Mouse (Mus musculus) embryonic stem cell, embryonic (primary cell): ENCODE results near the gene Snd1.

Experiments
- CTCF ChIA-PET, 4 experiments: fragments of 300-600 bp in 2 of 4; fragments of 350-600 bp in 2 of 4; sonication (Branson Sonifier 250); formaldehyde crosslinking; loops; one replicate each; lab custom pipeline; 2022; ENCODE audit warnings: inconsistent platforms in 2 of 4; lab: Charles Lee
- POLR2A ChIA-PET, 4 experiments: fragments of 300-600 bp in 2 of 4; fragments of 350-600 bp in 2 of 4; sonication (Branson Sonifier 250); formaldehyde crosslinking; loops; one replicate each; lab custom pipeline; 2022; ENCODE audit warnings: antibody characterized with exemption in 4 of 4, inconsistent platforms in 1 of 4; lab: Charles Lee

Snd1 gene

GRCm38 (mm10) chr6:28474839-28475238 lies at the start of gene Snd1:
Gene Snd1, plus strand, starts transcription at chr6:28475139.
- ChIA-PET POLR2A (interaction anchor here in 1 of 4 experiments (0.7 kb wide), 1 partner anchor 505 kb away, joined by 6 read pairs; no protein-coding TSS in a partner anchor), CTCF (interaction anchor here in 1 of 4 experiments (1.6 kb wide), 1 partner anchor 14 kb away, joined by 4 read pairs; no protein-coding TSS in a partner anchor)

- ChIA-PET POLR2A (interaction anchor here in 3 of 4 experiments (0.5 to 1.7 kb wide), 5 partner anchors 9 to 57 kb away, joined by 3 to 6 read pairs (median 5); no protein-coding TSS in a partner anchor), CTCF (no interaction called here)
Measured at GRCm38 (mm10) chr6:28427096-28427839, 47.7 kb upstream of the Snd1 start, which contains the start of gene Fscn3. Gene Fscn3, plus strand, starts transcription at chr6:28427789.

GRCm38 (mm10) chr6:28428290-28428689 lies 46.6 kb upstream of the Snd1 start, which contains the start of gene Gcc1:
Gene Gcc1, minus strand, starts transcription at chr6:28428390.
- CTCF ChIA-PET, result no interaction called here

GRCm38 (mm10) chr6:28429870-28430269 lies 45.1 kb upstream of the Snd1 start:
- ChIA-PET POLR2A (interaction anchor here in 1 of 4 experiments (1.6 kb wide), 1 partner anchor 50 kb away, joined by 5 read pairs; no protein-coding TSS in a partner anchor), CTCF (no interaction called here)

More at GRCm38 (mm10) chr6:28428290-28428689, 46.6 kb upstream of the Snd1 start, which contains the start of gene Gcc1:
- POLR2A ChIA-PET, result interaction anchor here in 3 of 4 experiments (0.6 to 1.7 kb wide), 4 partner anchors 52 to 504 kb away, joined by 3 to 5 read pairs (median 4); no protein-coding TSS in a partner anchor

- POLR2A ChIA-PET, result interaction anchor here in 3 of 4 experiments (1.0 to 1.4 kb wide), 6 partner anchors 9 to 49 kb away, joined by 3 to 9 read pairs (median 4); no protein-coding TSS in a partner anchor
Measured at GRCm38 (mm10) chr6:28430795-28431537, 44.0 kb upstream of the Snd1 start.

GRCm38 (mm10) chr6:28431538-28431855 lies 43.4 kb upstream of the Snd1 start:
- CTCF ChIA-PET, result interaction anchor here in 2 of 4 experiments (0.6 to 1.2 kb wide), 2 partner anchors 29 to 647 kb away, joined by 5 read pairs; no protein-coding TSS in a partner anchor

More at GRCm38 (mm10) chr6:28430795-28431537, 44.0 kb upstream of the Snd1 start:
- CTCF ChIA-PET, result interaction anchor here in 1 of 4 experiments (1.2 kb wide), 1 partner anchor 29 kb away, joined by 5 read pairs; no protein-coding TSS in a partner anchor

GRCm38 (mm10) chr6:28447937-28448336 lies 27.0 kb upstream of the Snd1 start:
- POLR2A ChIA-PET, result interaction anchor here in 1 of 4 experiments (1.0 kb wide), 1 partner anchor 32 kb away, joined by 3 read pairs; no protein-coding TSS in a partner anchor
- CTCF ChIA-PET, result no interaction called here

More at GRCm38 (mm10) chr6:28431538-28431855, 43.4 kb upstream of the Snd1 start:
- POLR2A ChIA-PET, result interaction anchor here in 3 of 4 experiments (1.0 to 1.4 kb wide), 6 partner anchors 10 to 49 kb away, joined by 3 to 9 read pairs (median 4); no protein-coding TSS in a partner anchor

GRCm38 (mm10) chr6:28449253-28449652 lies 25.7 kb upstream of the Snd1 start, which contains the start of gene Pax4:
Gene Pax4, minus strand, starts transcription at chr6:28449353.
- CTCF ChIA-PET, result no interaction called here
- POLR2A ChIA-PET, result interaction anchor here in 1 of 4 experiments (0.9 kb wide), 1 partner anchor 12 kb away, joined by 4 read pairs; no protein-coding TSS in a partner anchor

- CTCF ChIA-PET, result interaction anchor here in 2 of 4 experiments (1.2 to 2.4 kb wide), 2 partner anchors 10 kb away, joined by 3 to 17 read pairs; no protein-coding TSS in a partner anchor
- POLR2A ChIA-PET, result interaction anchor here in 2 of 4 experiments (0.7 to 2.9 kb wide), 6 partner anchors 13 to 37 kb away, joined by 3 to 10 read pairs (median 4); no protein-coding TSS in a partner anchor
Measured at GRCm38 (mm10) chr6:28450481-28450880, 24.5 kb upstream of the Snd1 start.

- POLR2A ChIA-PET, result interaction anchor here in 3 of 4 experiments (0.6 to 2.9 kb wide), 9 partner anchors 13 to 104 kb away, joined by 3 to 10 read pairs (median 4); no protein-coding TSS in a partner anchor
Measured at GRCm38 (mm10) chr6:28450977-28451376, 24.0 kb upstream of the Snd1 start.

GRCm38 (mm10) chr6:28459221-28459668 lies 15.7 kb upstream of the Snd1 start:
- ChIA-PET POLR2A (interaction anchor here in 1 of 4 experiments (2.0 to 3.6 kb wide), 2 partner anchors 21 to 35 kb away, joined by 5 to 20 read pairs; partner anchors contain the start of gene Arf5), CTCF (interaction anchor here in 2 of 4 experiments (0.6 to 2.0 kb wide), 2 partner anchors 8 to 95 kb away, joined by 5 to 17 read pairs; no protein-coding TSS in a partner anchor)

More at GRCm38 (mm10) chr6:28450977-28451376, 24.0 kb upstream of the Snd1 start:
- CTCF ChIA-PET, result interaction anchor here in 2 of 4 experiments (1.2 to 2.4 kb wide), 2 partner anchors 9 kb away, joined by 3 to 17 read pairs; no protein-coding TSS in a partner anchor

GRCm38 (mm10) chr6:28460534-28460933 lies 14.4 kb upstream of the Snd1 start:
- ChIA-PET POLR2A (interaction anchor here in 2 of 4 experiments (0.9 to 3.9 kb wide), 7 partner anchors 14 to 39 kb away, joined by 3 to 21 read pairs (median 5); partner anchors contain the start of gene Arf5 (in 1 of the 2)), CTCF (interaction anchor here in 3 of 4 experiments (0.5 to 2.0 kb wide), 15 partner anchors 8 to 95 kb away, joined by 3 to 17 read pairs (median 3); partner anchors contain the start of genes Arf5 (in 1 of the 3) and Snd1 (in 1 of the 3))

- CTCF ChIA-PET, result no interaction called here
- POLR2A ChIA-PET, result interaction anchor here in 2 of 4 experiments (1.2 to 1.8 kb wide), 2 partner anchors 15 to 27 kb away, joined by 3 to 5 read pairs; no protein-coding TSS in a partner anchor
Measured at GRCm38 (mm10) chr6:28464630-28465029, 10.3 kb upstream of the Snd1 start.

GRCm38 (mm10) chr6:28470017-28470602 lies 4.8 kb upstream of the Snd1 start:
- ChIA-PET CTCF (interaction anchor here in 1 of 4 experiments (0.6 kb wide), 2 partner anchors 525 to 565 kb away, joined by 3 to 5 read pairs; no protein-coding TSS in a partner anchor), POLR2A (interaction anchor here in 3 of 4 experiments (0.9 to 2.7 kb wide), 3 partner anchors 10 kb away, joined by 3 to 10 read pairs (median 7); no protein-coding TSS in a partner anchor)

- CTCF ChIA-PET, result interaction anchor here in 1 of 4 experiments (0.6 to 0.7 kb wide), 3 partner anchors 9 to 564 kb away, joined by 3 to 7 read pairs (median 5); no protein-coding TSS in a partner anchor
- POLR2A ChIA-PET, result interaction anchor here in 3 of 4 experiments (0.9 to 2.7 kb wide), 3 partner anchors 9 kb away, joined by 3 to 10 read pairs (median 7); no protein-coding TSS in a partner anchor
Measured at GRCm38 (mm10) chr6:28470621-28471020, 4.3 kb upstream of the Snd1 start.
